Mouse (Mus musculus) embryonic facial prominence, embryonic 15.5 days (tissue): ENCODE data around the gene Pla2g4b. TPM values are rescaled to one million over a fixed set of nuclear protein-coding genes. Genes with fewer than 3 reads are reported as not detected.

Experiments used
- ATAC-seq: fragments of 200-750 bp; cut with Nextera tagmentation; 2 replicates; pipeline ENCODE4 v1.8.0; 2017; ENCODE audit warnings: low read depth, moderate TSS enrichment; ENCODE audit not compliant: insufficient number of reproducible peaks, low FRiP score, low TSS enrichment
- H3K27ac ChIP-seq: fragments of 300-500 bp; sonication (generic); replicated peaks from 2 replicates; pipeline ENCODE4 v1.5.1; 2015; ENCODE audit warnings: mild to moderate bottlenecking, inconsistent platforms
- H3K27me3 ChIP-seq: fragments of 300-500 bp; sonication (generic); 2 replicates; pipeline ENCODE4 v1.6.1; 2015; ENCODE audit warnings: inconsistent platforms
- H3K36me3 ChIP-seq: fragments of 300-500 bp; sonication (generic); 2 replicates; pipeline ENCODE4 v1.6.1; 2015; ENCODE audit warnings: mild to moderate bottlenecking, inconsistent platforms
- H3K4me1 ChIP-seq: fragments of 300-500 bp; sonication (generic); 2 replicates; pipeline ENCODE4 v1.6.1; 2015; ENCODE audit warnings: inconsistent platforms
- H3K4me2 ChIP-seq: fragments of 300-500 bp; sonication (generic); replicated peaks from 2 replicates; pipeline ENCODE4 v1.6.1; 2015; ENCODE audit warnings: mild to moderate bottlenecking, inconsistent platforms
- H3K4me3 ChIP-seq: fragments of 300-500 bp; sonication (generic); replicated peaks from 2 replicates; pipeline ENCODE4 v1.5.1; 2015; ENCODE audit warnings: mild to moderate bottlenecking, inconsistent platforms
- H3K9ac ChIP-seq: fragments of 300-500 bp; sonication (generic); 2 replicates; pipeline ENCODE4 v1.6.1; 2015; ENCODE audit warnings: inconsistent platforms
- H3K9me3 ChIP-seq: fragments of 300-500 bp; sonication (generic); replicated peaks from 2 replicates; pipeline ENCODE4 v1.6.1; 2016; ENCODE audit warnings: inconsistent platforms
- WGBS: fragments of 180-500 bp; shearing (Covaris S2); methylation state at CpG from one replicate; pipeline ENCODE4 v1.1.7; 2015; 5-methylcytosine and 5-hydroxymethylcytosine counted together
- polyA plus RNA-seq: library from polyadenylated mRNA; unstranded; fragments of >200 nt; fragmentation: Nextera tagmentation; extraction: Ambion mirVana; gene quantifications from 2 replicates; pipeline ENCODE4 v1.2.1, GENCODE M21; 2015

Gene Pla2g4b
- polyA plus RNA-seq: 2.4 and 3.8 TPM in 2 replicates

- H3K9me3 ChIP-seq: no peaks in the 10 kb centered on the region
- 84% methylated on average over 12 of the region's 12 CpGs for WGBS
- no peak within 1 kb of the TSS for H3K4me3 ChIP-seq
- no peak for ATAC-seq
- H3K9ac ChIP-seq: no peak within 1 kb of the TSS
- peaks cover 60% of the 10 kb centered on the region for H3K36me3 ChIP-seq
- H3K4me1 ChIP-seq: peaks cover 6% of the 10 kb centered on the region
- H3K27me3 ChIP-seq: no peaks in the 10 kb centered on the region
- no peak within 1 kb of the TSS for H3K4me2 ChIP-seq
- H3K27ac ChIP-seq: no peak within 1 kb of the TSS
Measured at GRCm38 (mm10) chr2:120032726-120033467, at the start of gene Pla2g4b. Gene Pla2g4b (plus strand): TSS chr2:120033417.

GRCm38 (mm10) chr2:119985871-119986270 is 47.3 kb upstream of the Pla2g4b start:
- Histone ChIP-seq H3K36me3 (0 out of 2 replicates have a peak, but pooled peaks cover 16% of the 10 kb centered on the region), H3K4me3 (no peak overlapping the region), H3K27me3 (no peaks in the 10 kb centered on the region), H3K27ac (no peak overlapping the region), H3K9ac (no peak overlapping the region), H3K4me2 (no peak overlapping the region), H3K9me3 (no peaks in the 10 kb centered on the region), H3K4me1 (no peaks in the 10 kb centered on the region)
- WGBS: 81% methylated on average over 8 of the region's 8 CpGs
- no peak for ATAC-seq

GRCm38 (mm10) chr2:119986369-119986768 is 46.8 kb upstream of the Pla2g4b start:
- H3K27ac ChIP-seq: no peak overlapping the region
- no peak for ATAC-seq
- 88% methylated on average over 6 of the region's 6 CpGs for WGBS
- H3K4me1 ChIP-seq: no peaks in the 10 kb centered on the region
- no peaks in the 10 kb centered on the region for H3K27me3 ChIP-seq
- H3K4me3 ChIP-seq: no peak overlapping the region
- 0 out of 2 replicates have a peak, but pooled peaks cover 14% of the 10 kb centered on the region for H3K36me3 ChIP-seq
- H3K4me2 ChIP-seq: no peak overlapping the region
- H3K9me3 ChIP-seq: no peaks in the 10 kb centered on the region
- H3K9ac ChIP-seq: no peak overlapping the region

- H3K27me3 ChIP-seq: no peaks in the 10 kb centered on the region
- 0 out of 2 replicates have a peak, but pooled peaks cover 2% of the 10 kb centered on the region for H3K4me1 ChIP-seq
- no peak overlapping the region for H3K9ac ChIP-seq
- ATAC-seq: no peak
- no peak overlapping the region for H3K4me3 ChIP-seq
- 91% methylated on average over 2 of the region's 2 CpGs for WGBS
- no peak overlapping the region for H3K27ac ChIP-seq
- H3K4me2 ChIP-seq: no peak overlapping the region
- H3K9me3 ChIP-seq: no peaks in the 10 kb centered on the region
- 0 out of 2 replicates have a peak, but pooled peaks cover 7% of the 10 kb centered on the region for H3K36me3 ChIP-seq
Measured at GRCm38 (mm10) chr2:119987441-119987840, 45.8 kb upstream of the Pla2g4b start.

- Histone ChIP-seq H3K27ac (no peak overlapping the region), H3K27me3 (no peaks in the 10 kb centered on the region), H3K4me3 (no peak overlapping the region), H3K9me3 (no peaks in the 10 kb centered on the region), H3K9ac (no peak overlapping the region), H3K4me2 (no peak overlapping the region), H3K36me3 (0 out of 2 replicates have a peak, but pooled peaks cover 8% of the 10 kb centered on the region), H3K4me1 (peaks cover 10% of the 10 kb centered on the region)
- 78% methylated on average over 4 of the region's 4 CpGs for WGBS
- no peak for ATAC-seq
Measured at GRCm38 (mm10) chr2:119988952-119989351, 44.3 kb upstream of the Pla2g4b start.

- H3K27me3 ChIP-seq: no peaks in the 10 kb centered on the region
- H3K27ac ChIP-seq: no peak overlapping the region
- H3K9me3 ChIP-seq: no peaks in the 10 kb centered on the region
- ATAC-seq: no peak
- no peak overlapping the region for H3K9ac ChIP-seq
- WGBS: 69% methylated on average over 6 of the region's 6 CpGs
- 0 out of 2 replicates have a peak, but pooled peaks cover 8% of the 10 kb centered on the region for H3K36me3 ChIP-seq
- H3K4me2 ChIP-seq: no peak overlapping the region
- H3K4me1 ChIP-seq: peaks cover 29% of the 10 kb centered on the region
- no peak overlapping the region for H3K4me3 ChIP-seq
Measured at GRCm38 (mm10) chr2:119990881-119991280, 42.3 kb upstream of the Pla2g4b start.

GRCm38 (mm10) chr2:119992349-119992748 is 40.9 kb upstream of the Pla2g4b start:
- 0 out of 2 replicates have a peak, but pooled peaks have one; percentile 41 for ATAC-seq
- Histone ChIP-seq H3K36me3 (0 out of 2 replicates have a peak, but pooled peaks cover 3% of the 10 kb centered on the region), H3K4me1 (peaks cover 42% of the 10 kb centered on the region), H3K9ac (no peak overlapping the region), H3K27ac (no peak overlapping the region), H3K9me3 (no peaks in the 10 kb centered on the region), H3K4me2 (no peak overlapping the region), H3K4me3 (no peak overlapping the region), H3K27me3 (no peaks in the 10 kb centered on the region)
- 65% methylated on average over 2 of the region's 2 CpGs for WGBS

GRCm38 (mm10) chr2:119993515-119993914 is 39.7 kb upstream of the Pla2g4b start:
- Histone ChIP-seq H3K4me3 (no peak overlapping the region), H3K36me3 (peaks cover 5% of the 10 kb centered on the region; the same call in 1 of the 2 replicates), H3K9ac (no peak overlapping the region), H3K27ac (peak overlapping the region; percentile 55), H3K4me1 (peaks cover 48% of the 10 kb centered on the region), H3K27me3 (no peaks in the 10 kb centered on the region), H3K4me2 (no peak overlapping the region), H3K9me3 (no peaks in the 10 kb centered on the region)
- WGBS: 38% methylated on average over 2 of the region's 2 CpGs
- no peak for ATAC-seq

GRCm38 (mm10) chr2:119994839-119995238 is 38.4 kb upstream of the Pla2g4b start:
- Histone ChIP-seq H3K9me3 (no peaks in the 10 kb centered on the region), H3K4me1 (peaks cover 48% of the 10 kb centered on the region), H3K27ac (peak overlapping the region; percentile 96), H3K4me3 (no peak overlapping the region), H3K9ac (0 out of 2 replicates have a peak overlapping the region, but pooled peaks have one; percentile 10), H3K27me3 (no peaks in the 10 kb centered on the region), H3K4me2 (no peak overlapping the region), H3K36me3 (peaks cover 15% of the 10 kb centered on the region)
- ATAC-seq: no peak
- WGBS: 84% methylated on average over 6 of the region's 6 CpGs

- Histone ChIP-seq H3K27ac (peak overlapping the region; percentile 96), H3K9me3 (no peaks in the 10 kb centered on the region), H3K27me3 (no peaks in the 10 kb centered on the region), H3K4me1 (peaks cover 48% of the 10 kb centered on the region), H3K4me3 (no peak overlapping the region), H3K9ac (no peak overlapping the region), H3K4me2 (peak overlapping the region; percentile 24; the same call in 1 of the 2 replicates), H3K36me3 (peaks cover 15% of the 10 kb centered on the region)
- ATAC-seq: peak; percentile 74
- WGBS: 13% methylated on average over 9 of the region's 9 CpGs
Measured at GRCm38 (mm10) chr2:119995391-119996281, 37.6 kb upstream of the Pla2g4b start.

GRCm38 (mm10) chr2:119997354-119997753 is 35.9 kb upstream of the Pla2g4b start:
- WGBS: 82% methylated on average over 4 of the region's 4 CpGs
- no peak overlapping the region for H3K4me2 ChIP-seq
- H3K27me3 ChIP-seq: no peaks in the 10 kb centered on the region
- peaks cover 50% of the 10 kb centered on the region for H3K4me1 ChIP-seq
- no peak overlapping the region for H3K4me3 ChIP-seq
- H3K9ac ChIP-seq: no peak overlapping the region
- H3K36me3 ChIP-seq: peaks cover 14% of the 10 kb centered on the region
- no peaks in the 10 kb centered on the region for H3K9me3 ChIP-seq
- H3K27ac ChIP-seq: peak overlapping the region; percentile 96
- no peak for ATAC-seq
